ENCODE assay signal across 25 mouse cellular contexts in genomic region chr5:130027696-130028095, GRCm38 (mm10). TPM values are rescaled to one million over a fixed set of nuclear protein-coding genes. Genes with fewer than 3 reads are reported as not detected.
DNase-seq lines count a peak whose midpoint lies in the region; ATAC-seq and TF ChIP-seq lines count a peak whose summit lies in the region.
"Had no signal": no experiment of that assay in that cellular context is flagged by ENCODE, and none has a peak within 500 bp of the region (broad histone marks: within the 10 kb centered on the region; RNA-seq: fewer than 3 reads in every experiment).

No protein-coding gene starts in this region.

- no peaks in the 10 kb centered on the region for H3K36me3 ChIP-seq in liver, adult 2 months (ENCODE audit: control insufficient read depth, insufficient read depth, low read length)
- H3K36me3 ChIP-seq in liver, embryonic 12.5 days: peaks cover 12% of the 10 kb centered on the region; the same call in 1 of the 2 replicates
- H3K36me3 ChIP-seq: embryonic facial prominence, embryonic 12.5 days; embryonic facial prominence, embryonic 15.5 days; hindbrain, embryonic 13.5 days had no signal

- no peaks in the 10 kb centered on the region; the same call in 1 of the 2 replicates for H3K79me2 ChIP-seq in liver, adult 2 months (ENCODE audit: control insufficient read depth, insufficient read depth, low read length)

- no peaks in the 10 kb centered on the region for H3K9me3 ChIP-seq in liver, embryonic 12.5 days (replicated peaks)
- H3K9me3 ChIP-seq: embryonic facial prominence, embryonic 12.5 days; embryonic facial prominence, embryonic 15.5 days; hindbrain, embryonic 13.5 days had no signal

- 88% methylated on average over 7 of the region's 7 CpGs for WGBS in liver, adult 2 months
- 75% methylated on average over 7 of the region's 7 CpGs for WGBS in liver, embryonic 12.5 days (ENCODE audit: insufficient replicate concordance)

- H3K4me2 ChIP-seq in liver, embryonic 12.5 days: no peak overlapping the region
- H3K4me2 ChIP-seq: embryonic facial prominence, embryonic 12.5 days; embryonic facial prominence, embryonic 15.5 days; heart, embryonic 11.5 days; hindbrain, embryonic 13.5 days had no signal

- peak; percentile 81 for DNase-seq in adrenal gland, adult 2 months
- no peak for DNase-seq in adrenal gland, postnatal 4 days (ENCODE audit: low spot score in 2 of 2)
- DNase-seq in liver, adult 2 months (ENCODE audit: extremely low read depth, low read depth, low spot score): no peak
- DNase-seq in adrenal gland, postnatal 10 days: peak; percentile 48
- DNase-seq in ovary, postnatal 36 days (ENCODE audit: low spot score): no peak
- no peak for DNase-seq in lung, adult 18-20 months
- DNase-seq: cerebellum, adult 11 months; cerebellum, adult 2 months; cerebellum, adult 9-11 months; cerebellum, postnatal 25 days; forebrain, postnatal 0 days; gastrocnemius, adult 2 months; gastrocnemius, postnatal 14 days; heart, adult 11 months had no signal

- peaks cover 21% of the 10 kb centered on the region for H3K4me1 ChIP-seq in liver, adult 2 months (ENCODE audit: control insufficient read depth, insufficient read depth, low read length)
- H3K4me1 ChIP-seq in liver, embryonic 12.5 days: peaks cover 42% of the 10 kb centered on the region

- TF ChIP-seq POLR2A in liver, adult 2 months (IDR thresholded peaks at IDR 0.05; ENCODE audit: extremely low read depth, insufficient read depth, low read length): no peak

- H3K27ac ChIP-seq in liver, adult 2 months (replicated peaks; ENCODE audit: insufficient read depth, low read depth, low read length): peak overlapping the region; percentile 37
- no peak overlapping the region for H3K27ac ChIP-seq in liver, embryonic 12.5 days
- H3K27ac ChIP-seq: embryonic facial prominence, embryonic 12.5 days; embryonic facial prominence, embryonic 15.5 days; gastrocnemius, adult 2 months; hindbrain, embryonic 13.5 days had no signal

- ATAC-seq in liver, embryonic 12.5 days: no peak
- ATAC-seq: activated CD4-positive, CD25-positive, alpha-beta regulatory T cell, adult 4 months; CD4-positive, CD25-positive, alpha-beta regulatory T cell, adult 4 months; forebrain, embryonic 14.5 days; forebrain, postnatal 0 days; hindbrain, embryonic 16.5 days; inflammation-experienced regulatory T-cells, adult 6 months; intestine, embryonic 16.5 days had no signal

- H3K9ac ChIP-seq in liver, adult 2 months (ENCODE audit: low read depth, low read length): no peak overlapping the region
- H3K9ac ChIP-seq in liver, embryonic 12.5 days: no peak overlapping the region
- H3K9ac ChIP-seq: embryonic facial prominence, embryonic 12.5 days; embryonic facial prominence, embryonic 15.5 days; forebrain, postnatal 0 days; hindbrain, embryonic 13.5 days had no signal

- H3K4me3 ChIP-seq in liver, adult 2 months (ENCODE audit: insufficient read depth, low read depth, low read length): no peak overlapping the region
- no peak overlapping the region for H3K4me3 ChIP-seq in liver, embryonic 12.5 days
- H3K4me3 ChIP-seq: embryonic facial prominence, embryonic 12.5 days; embryonic facial prominence, embryonic 15.5 days; gastrocnemius, adult 2 months; hindbrain, embryonic 13.5 days had no signal

- no peaks in the 10 kb centered on the region for H3K27me3 ChIP-seq in liver, adult 2 months (ENCODE audit: control insufficient read depth, insufficient read depth, low read length)
- 0 out of 2 replicates have a peak, but pooled peaks cover 12% of the 10 kb centered on the region for H3K27me3 ChIP-seq in liver, embryonic 12.5 days (replicated peaks)
- H3K27me3 ChIP-seq: embryonic facial prominence, embryonic 12.5 days had no signal

- no peak for TF ChIP-seq CTCF in liver, adult 2 months (IDR thresholded peaks at IDR 0.05; ENCODE audit: low read depth, low read length)

RNA-seq across cellular contexts. Expression of gene Asl, which starts 1.4 kb away (rescaled TPM):
- 100 to 1,000 TPM in 1 of 2 experiments, 10 to 100 TPM in 1; 92.5 to 106 TPM for total RNA-seq in adrenal gland, adult 2 months (2021)
- polyA plus RNA-seq in adrenal gland, adult 2 months (2012; rRNA removed): 74.2 and 115 TPM in 2 replicates
- total RNA-seq in adrenal gland, postnatal 4 days (2021): 100 to 1,000 TPM; 149 to 165 TPM
- 683 and 898 TPM in 2 replicates for total RNA-seq in liver, adult 2 months (2014; rRNA removed)
- 622 and 696 TPM in 2 replicates for polyA plus RNA-seq in liver, adult 2 months (2012; rRNA removed)
- polyA plus RNA-seq in liver, embryonic 12.5 days (2016; fragmentation: Nextera tagmentation; extraction: Ambion mirVana): 39.1 and 41.1 TPM in 2 replicates
- total RNA-seq in adrenal gland, postnatal 10 days (2021): 100 to 1,000 TPM; 120 to 174 TPM

RNA-seq across cellular contexts. Expression of gene Crcp, which starts 1.4 kb away (rescaled TPM):
- total RNA-seq in adrenal gland, adult 2 months (2021): 10 to 100 TPM; 33.6 to 43.0 TPM
- 6.6 and 10.2 TPM in 2 replicates for polyA plus RNA-seq in adrenal gland, adult 2 months (2012; rRNA removed)
- 10 to 100 TPM; 38.9 to 41.3 TPM for total RNA-seq in adrenal gland, postnatal 4 days (2021)
- total RNA-seq in liver, adult 2 months (2014; rRNA removed): 27.8 and 33.6 TPM in 2 replicates
- polyA plus RNA-seq in liver, adult 2 months (2012; rRNA removed): 11.8 and 14.7 TPM in 2 replicates
- polyA plus RNA-seq in liver, embryonic 12.5 days (2016; fragmentation: Nextera tagmentation; extraction: Ambion mirVana): 33.9 and 34.7 TPM in 2 replicates
- total RNA-seq in adrenal gland, postnatal 10 days (2021): 10 to 100 TPM; 27.7 to 34.4 TPM

RNA-seq across cellular contexts. Expression of gene Gusb, which starts 24.8 kb away (rescaled TPM):
- total RNA-seq in adrenal gland, adult 2 months (2021): 10 to 100 TPM; 42.6 to 57.1 TPM
- polyA plus RNA-seq in adrenal gland, adult 2 months (2012; rRNA removed): 35.4 and 41.9 TPM in 2 replicates
- total RNA-seq in adrenal gland, postnatal 4 days (2021): 10 to 100 TPM; 61.0 to 61.5 TPM
- total RNA-seq in liver, adult 2 months (2014; rRNA removed): 13.6 and 21.1 TPM in 2 replicates
- 17.6 and 18.6 TPM in 2 replicates for polyA plus RNA-seq in liver, adult 2 months (2012; rRNA removed)
- 44.8 and 49.1 TPM in 2 replicates for polyA plus RNA-seq in liver, embryonic 12.5 days (2016; fragmentation: Nextera tagmentation; extraction: Ambion mirVana)
- total RNA-seq in adrenal gland, postnatal 10 days (2021): 10 to 100 TPM; 41.0 to 44.6 TPM

RNA-seq across cellular contexts. Expression of gene Tpst1, which starts 45.4 kb away (rescaled TPM):
- 10 to 100 TPM; 27.5 to 66.2 TPM for total RNA-seq in adrenal gland, adult 2 months (2021)
- 39.5 and 42.4 TPM in 2 replicates for polyA plus RNA-seq in adrenal gland, adult 2 months (2012; rRNA removed)
- 10 to 100 TPM; 41.7 to 43.8 TPM for total RNA-seq in adrenal gland, postnatal 4 days (2021)
- 15.6 and 20.1 TPM in 2 replicates for total RNA-seq in liver, adult 2 months (2014; rRNA removed)
- 9.3 and 10.8 TPM in 2 replicates for polyA plus RNA-seq in liver, adult 2 months (2012; rRNA removed)
- 37.1 and 37.2 TPM in 2 replicates for polyA plus RNA-seq in liver, embryonic 12.5 days (2016; fragmentation: Nextera tagmentation; extraction: Ambion mirVana)
- total RNA-seq in adrenal gland, postnatal 10 days (2021): 10 to 100 TPM; 35.1 to 40.0 TPM

Comparison
In these comparisons a context has a peak if more than half of its experiments do, and no peak if none do; other contexts are left out.
1. DNase-seq: peak in adrenal gland, adult 2 months (single experiment) and adrenal gland, postnatal 10 days (single experiment); none in adrenal gland, postnatal 4 days (0 of 2), liver, adult 2 months (single experiment), ovary, postnatal 36 days (single experiment) and lung, adult 18-20 months (0 of 2).